Mouse (Mus musculus) hindbrain, embryonic 12.5 days (tissue): ENCODE results near the gene Mast4. TPM values are rescaled to one million over a fixed set of nuclear protein-coding genes. Genes with fewer than 3 reads are reported as not detected.

Source experiments
- ATAC-seq: fragments of 200-750 bp; cut with Nextera tagmentation; 2 replicates; pipeline ENCODE4 v1.8.0; 2017; ENCODE audit warnings: moderate TSS enrichment; ENCODE audit not compliant: low FRiP score
- H3K27ac ChIP-seq: fragments of 300-500 bp; sonication (generic); 2 replicates; pipeline ENCODE4 v1.5.1; 2016; ENCODE audit warnings: mild to moderate bottlenecking
- H3K27me3 ChIP-seq: fragments of 300-500 bp; sonication (generic); 2 replicates; pipeline ENCODE4 v1.6.1; 2016; ENCODE audit warnings: mild to moderate bottlenecking
- H3K36me3 ChIP-seq: fragments of 300-500 bp; sonication (generic); 2 replicates; pipeline ENCODE4 v1.6.1; 2016; ENCODE audit warnings: mild to moderate bottlenecking
- H3K4me1 ChIP-seq: fragments of 300-500 bp; sonication (generic); 2 replicates; pipeline ENCODE4 v1.6.1; 2016
- H3K4me2 ChIP-seq: fragments of 300-500 bp; sonication (generic); replicated peaks from 2 replicates; pipeline ENCODE4 v1.6.1; 2016; ENCODE audit warnings: mild to moderate bottlenecking
- H3K4me3 ChIP-seq: fragments of 300-500 bp; sonication (generic); 2 replicates; pipeline ENCODE4 v1.5.1; 2016; ENCODE audit warnings: mild to moderate bottlenecking
- H3K9ac ChIP-seq: fragments of 300-500 bp; sonication (generic); 2 replicates; pipeline ENCODE4 v1.6.1; 2016; ENCODE audit warnings: mild to moderate bottlenecking, moderate library complexity
- H3K9me3 ChIP-seq: fragments of 300-500 bp; sonication (generic); replicated peaks from 2 replicates; pipeline ENCODE4 v1.6.1; 2016; ENCODE audit warnings: mild to moderate bottlenecking
- WGBS: fragments of 180-500 bp; shearing (Covaris S2); methylation state at CpG from one replicate; pipeline ENCODE4 v1.1.7; 2016; 5-methylcytosine and 5-hydroxymethylcytosine counted together
- polyA plus RNA-seq: library from polyadenylated mRNA; unstranded; fragments of >200 nt; fragmentation: Nextera tagmentation; extraction: Ambion mirVana; gene quantifications from 2 replicates; pipeline ENCODE4 v1.2.1, GENCODE M21; 2016

Gene Mast4
- polyA plus RNA-seq, 1 experiment from 2014 or later = 38.2 TPM

- no peaks in the 10 kb centered on the region for H3K27me3 ChIP-seq
- no peak for ATAC-seq
- H3K27ac ChIP-seq = no peak overlapping the region
- H3K9me3 ChIP-seq = no peaks in the 10 kb centered on the region
- H3K4me2 ChIP-seq = no peak overlapping the region
- WGBS = 51% methylated on average over 6 of the region's 6 CpGs
- no peak overlapping the region for H3K4me3 ChIP-seq
- H3K36me3 ChIP-seq = no peaks in the 10 kb centered on the region
- peaks cover 42% of the 10 kb centered on the region for H3K4me1 ChIP-seq
- no peak overlapping the region for H3K9ac ChIP-seq
Observed at GRCm38 (mm10) chr13:102895894-102896293, 438.4 kb downstream of the Mast4 start.

GRCm38 (mm10) chr13:102894287-102895234 lies 439.7 kb downstream of the Mast4 start:
- Histone ChIP-seq H3K4me1 (peaks cover 40% of the 10 kb centered on the region), H3K9me3 (no peaks in the 10 kb centered on the region), H3K4me2 (no peak overlapping the region), H3K4me3 (no peak overlapping the region), H3K36me3 (no peaks in the 10 kb centered on the region), H3K27ac (no peak overlapping the region), H3K27me3 (no peaks in the 10 kb centered on the region), H3K9ac (no peak overlapping the region)
- ATAC-seq = no peak
- 53% methylated on average over 15 of the region's 15 CpGs for WGBS

GRCm38 (mm10) chr13:102892783-102893182 lies 441.5 kb downstream of the Mast4 start:
- no peaks in the 10 kb centered on the region for H3K27me3 ChIP-seq
- ATAC-seq = no peak
- H3K4me1 ChIP-seq = peaks cover 27% of the 10 kb centered on the region
- no peak overlapping the region for H3K9ac ChIP-seq
- 95% methylated on average over 3 of the region's 3 CpGs for WGBS
- no peaks in the 10 kb centered on the region for H3K36me3 ChIP-seq
- H3K9me3 ChIP-seq = no peaks in the 10 kb centered on the region
- H3K4me2 ChIP-seq = no peak overlapping the region
- no peak overlapping the region for H3K4me3 ChIP-seq
- no peak overlapping the region for H3K27ac ChIP-seq

- peaks cover 14% of the 10 kb centered on the region for H3K4me1 ChIP-seq
- H3K9me3 ChIP-seq = no peaks in the 10 kb centered on the region
- 89% methylated on average over 10 of the region's 10 CpGs for WGBS
- no peak overlapping the region for H3K4me2 ChIP-seq
- no peak overlapping the region for H3K27ac ChIP-seq
- no peaks in the 10 kb centered on the region for H3K27me3 ChIP-seq
- ATAC-seq = no peak
- no peaks in the 10 kb centered on the region for H3K36me3 ChIP-seq
- no peak overlapping the region for H3K9ac ChIP-seq
- H3K4me3 ChIP-seq = no peak overlapping the region
Observed at GRCm38 (mm10) chr13:102889989-102890388, 444.3 kb downstream of the Mast4 start.

GRCm38 (mm10) chr13:102889537-102889936 lies 444.8 kb downstream of the Mast4 start:
- Histone ChIP-seq H3K27me3 (no peaks in the 10 kb centered on the region), H3K27ac (no peak overlapping the region), H3K4me2 (no peak overlapping the region), H3K36me3 (no peaks in the 10 kb centered on the region), H3K4me1 (peaks cover 10% of the 10 kb centered on the region; the same call in 1 of the 2 replicates), H3K9ac (no peak overlapping the region), H3K9me3 (no peaks in the 10 kb centered on the region), H3K4me3 (no peak overlapping the region)
- 86% methylated on average over 13 of the region's 13 CpGs for WGBS
- ATAC-seq = no peak

- no peaks in the 10 kb centered on the region for H3K36me3 ChIP-seq
- no peak overlapping the region for H3K9ac ChIP-seq
- H3K4me2 ChIP-seq = no peak overlapping the region
- H3K27ac ChIP-seq = no peak overlapping the region
- H3K4me3 ChIP-seq = no peak overlapping the region
- ATAC-seq = no peak
- no peaks in the 10 kb centered on the region for H3K27me3 ChIP-seq
- 86% methylated on average over 15 of the region's 15 CpGs for WGBS
- H3K9me3 ChIP-seq = no peaks in the 10 kb centered on the region
- peaks cover 6% of the 10 kb centered on the region; the same call in 1 of the 2 replicates for H3K4me1 ChIP-seq
Observed at GRCm38 (mm10) chr13:102888895-102889490, 445.3 kb downstream of the Mast4 start.

GRCm38 (mm10) chr13:102888211-102888610 lies 446.1 kb downstream of the Mast4 start:
- WGBS = 67% methylated on average over 8 of the region's 8 CpGs
- Histone ChIP-seq H3K27me3 (no peaks in the 10 kb centered on the region), H3K4me2 (no peak overlapping the region), H3K4me1 (0 out of 2 replicates have a peak, but pooled peaks cover under 1% of the 10 kb centered on the region), H3K9me3 (no peaks in the 10 kb centered on the region), H3K36me3 (no peaks in the 10 kb centered on the region), H3K9ac (no peak overlapping the region), H3K4me3 (no peak overlapping the region), H3K27ac (no peak overlapping the region)
- ATAC-seq = no peak

- Histone ChIP-seq H3K9ac (no peak overlapping the region), H3K36me3 (no peaks in the 10 kb centered on the region), H3K4me2 (no peak overlapping the region), H3K27me3 (no peaks in the 10 kb centered on the region), H3K4me1 (no peaks in the 10 kb centered on the region), H3K4me3 (no peak overlapping the region), H3K27ac (no peak overlapping the region), H3K9me3 (no peaks in the 10 kb centered on the region)
- WGBS = 95% methylated on average over 13 of the region's 13 CpGs
- ATAC-seq = no peak
Observed at GRCm38 (mm10) chr13:102887534-102887933, 446.8 kb downstream of the Mast4 start.

GRCm38 (mm10) chr13:102886788-102887187 lies 447.5 kb downstream of the Mast4 start:
- no peak overlapping the region for H3K4me2 ChIP-seq
- WGBS = 84% methylated on average over 8 of the region's 8 CpGs
- no peaks in the 10 kb centered on the region for H3K4me1 ChIP-seq
- H3K9me3 ChIP-seq = no peaks in the 10 kb centered on the region
- no peaks in the 10 kb centered on the region for H3K27me3 ChIP-seq
- no peak overlapping the region for H3K4me3 ChIP-seq
- H3K27ac ChIP-seq = no peak overlapping the region
- no peaks in the 10 kb centered on the region for H3K36me3 ChIP-seq
- no peak overlapping the region for H3K9ac ChIP-seq
- ATAC-seq = no peak

GRCm38 (mm10) chr13:102886147-102886546 lies 448.1 kb downstream of the Mast4 start:
- H3K9ac ChIP-seq = no peak overlapping the region
- WGBS = 88% methylated on average over 4 of the region's 4 CpGs
- no peak overlapping the region for H3K27ac ChIP-seq
- no peaks in the 10 kb centered on the region for H3K27me3 ChIP-seq
- no peaks in the 10 kb centered on the region for H3K9me3 ChIP-seq
- H3K4me3 ChIP-seq = no peak overlapping the region
- H3K36me3 ChIP-seq = no peaks in the 10 kb centered on the region
- no peaks in the 10 kb centered on the region for H3K4me1 ChIP-seq
- no peak for ATAC-seq
- no peak overlapping the region for H3K4me2 ChIP-seq

- H3K4me3 ChIP-seq = no peak overlapping the region
- WGBS = 94% methylated on average over 7 of the region's 7 CpGs
- H3K9ac ChIP-seq = no peak overlapping the region
- no peak overlapping the region for H3K27ac ChIP-seq
- peaks cover 10% of the 10 kb centered on the region for H3K4me1 ChIP-seq
- no peak overlapping the region for H3K4me2 ChIP-seq
- H3K9me3 ChIP-seq = no peaks in the 10 kb centered on the region
- H3K27me3 ChIP-seq = no peaks in the 10 kb centered on the region
- ATAC-seq = no peak
- H3K36me3 ChIP-seq = no peaks in the 10 kb centered on the region
Observed at GRCm38 (mm10) chr13:102880381-102881076, 453.8 kb downstream of the Mast4 start.

- 71% methylated on average over 6 of the region's 6 CpGs for WGBS
Observed at GRCm38 (mm10) chr13:102878631-102879030, 455.7 kb downstream of the Mast4 start.

More at GRCm38 (mm10) chr13:102878631-102879030, 455.7 kb downstream of the Mast4 start:
- H3K4me3 ChIP-seq = no peak overlapping the region
- H3K36me3 ChIP-seq = no peaks in the 10 kb centered on the region
- H3K27me3 ChIP-seq = no peaks in the 10 kb centered on the region
- no peak overlapping the region for H3K27ac ChIP-seq
- H3K9me3 ChIP-seq = no peaks in the 10 kb centered on the region
- H3K4me1 ChIP-seq = peaks cover 19% of the 10 kb centered on the region
- H3K9ac ChIP-seq = no peak overlapping the region
- ATAC-seq = no peak
- H3K4me2 ChIP-seq = no peak overlapping the region
